ENCODE assay signal across 26 mouse cellular contexts in genomic region chr13:12084112-12084475, GRCm38 (mm10). TPM values are rescaled to one million over a fixed set of nuclear protein-coding genes. Genes with fewer than 3 reads are reported as not detected.
DNase-seq lines count a peak whose midpoint lies in the region; ATAC-seq and TF ChIP-seq lines count a peak whose summit lies in the region.
"Had no signal": no experiment of that assay in that cellular context is flagged by ENCODE, and none has a peak within 500 bp of the region (broad histone marks: within the 10 kb centered on the region; RNA-seq: fewer than 3 reads in every experiment).

No protein-coding gene starts in this region.

- no peaks in the 10 kb centered on the region for H3K9me3 ChIP-seq in heart, postnatal 0 days (replicated peaks; ENCODE audit: control insufficient read depth, low read length)
- H3K9me3 ChIP-seq in midbrain, embryonic 12.5 days: no peaks in the 10 kb centered on the region
- H3K9me3 ChIP-seq in midbrain, postnatal 0 days (ENCODE audit: low read length): no peaks in the 10 kb centered on the region
- no peaks in the 10 kb centered on the region for H3K9me3 ChIP-seq in midbrain, embryonic 16.5 days (replicated peaks; ENCODE audit: control insufficient read depth, low read length, poor library complexity, severe bottlenecking)
- no peaks in the 10 kb centered on the region for H3K9me3 ChIP-seq in midbrain, embryonic 10.5 days (replicated peaks)
- H3K9me3 ChIP-seq: embryonic facial prominence, embryonic 13.5 days; embryonic facial prominence, embryonic 15.5 days; forebrain, embryonic 10.5 days; forebrain, embryonic 12.5 days had no signal

- no peak for TF ChIP-seq CTCF in heart, postnatal 0 days (IDR thresholded peaks at IDR 0.05; ENCODE audit: low read depth)
- no peak for TF ChIP-seq CTCF in left cerebral cortex, adult 2 months (IDR thresholded peaks at IDR 0.05)
- TF ChIP-seq CTCF in midbrain, postnatal 0 days (IDR thresholded peaks at IDR 0.05): no peak

- 0 out of 2 replicates have a peak, but pooled peaks cover 2% of the 10 kb centered on the region for H3K36me3 ChIP-seq in heart, postnatal 0 days (replicated peaks; ENCODE audit: control insufficient read depth, insufficient read depth, low read length)
- no peaks in the 10 kb centered on the region for H3K36me3 ChIP-seq in midbrain, embryonic 12.5 days
- no peaks in the 10 kb centered on the region for H3K36me3 ChIP-seq in midbrain, postnatal 0 days (ENCODE audit: insufficient read depth, low read length)
- H3K36me3 ChIP-seq in midbrain, embryonic 16.5 days (ENCODE audit: control insufficient read depth, insufficient read depth, low read length): no peaks in the 10 kb centered on the region
- no peaks in the 10 kb centered on the region for H3K36me3 ChIP-seq in midbrain, embryonic 10.5 days
- H3K36me3 ChIP-seq: embryonic facial prominence, embryonic 13.5 days; embryonic facial prominence, embryonic 15.5 days; forebrain, embryonic 10.5 days; forebrain, embryonic 12.5 days had no signal

- no peak for ATAC-seq in heart, postnatal 0 days (ENCODE audit: insufficient read depth, low read depth)
- ATAC-seq in midbrain, embryonic 12.5 days (ENCODE audit: low FRiP score, low read depth): peak; percentile 48; the same call in 1 of the 2 replicates
- no peak for ATAC-seq in midbrain, postnatal 0 days (ENCODE audit: low FRiP score)
- ATAC-seq in midbrain, embryonic 16.5 days: 0 out of 2 replicates have a peak, but pooled peaks have one; percentile 43
- ATAC-seq: forebrain, embryonic 14.5 days had no signal

- H3K4me2 ChIP-seq in heart, postnatal 0 days (ENCODE audit: low read depth, low read length): peak overlapping the region; percentile 19; the same call in 1 of the 2 replicates
- H3K4me2 ChIP-seq in midbrain, embryonic 12.5 days (replicated peaks): no peak overlapping the region
- no peak overlapping the region for H3K4me2 ChIP-seq in midbrain, postnatal 0 days (ENCODE audit: low read depth, low read length, poor library complexity, severe bottlenecking)
- H3K4me2 ChIP-seq in midbrain, embryonic 16.5 days (ENCODE audit: low read length): no peak overlapping the region
- H3K4me2 ChIP-seq: embryonic facial prominence, embryonic 13.5 days; embryonic facial prominence, embryonic 15.5 days; forebrain, embryonic 12.5 days had no signal

- TF ChIP-seq EP300 in heart, postnatal 0 days (IDR thresholded peaks at IDR 0.05; ENCODE audit: low read depth): no peak

- DNase-seq in heart, postnatal 0 days (ENCODE audit: low spot score): no peak
- DNase-seq in heart, postnatal 10 days: no peak
- DNase-seq in left cerebral cortex, adult 2 months (ENCODE audit: extremely low spot score in 1 of 2, low spot score in 2 of 2): no peak
- DNase-seq in left cerebral cortex, adult 11 months (ENCODE audit: low spot score): no peak
- DNase-seq in midbrain, postnatal 0 days (ENCODE audit: low spot score): no peak
- DNase-seq in midbrain, embryonic 10.5 days (ENCODE audit: low spot score): no peak
- DNase-seq: adrenal gland, adult 2 months; adrenal gland, postnatal 10 days; adrenal gland, postnatal 25 days; cerebellum, adult 11 months; cerebellum, adult 18-20 months; cerebellum, adult 8-10 months; cerebellum, adult 9-11 months; cerebellum, postnatal 14 days; cerebellum, postnatal 36 days; embryo, embryonic 11 days had no signal

- 88% methylated on average over 2 of the region's 2 CpGs for WGBS in heart, postnatal 0 days
- 69% methylated on average over 2 of the region's 2 CpGs for WGBS in midbrain, embryonic 12.5 days
- WGBS in midbrain, postnatal 0 days: 86% methylated on average over 2 of the region's 2 CpGs
- WGBS in midbrain, embryonic 16.5 days: 75% methylated on average over 2 of the region's 2 CpGs
- 88% methylated on average over 2 of the region's 2 CpGs for WGBS in midbrain, embryonic 10.5 days

- no peak overlapping the region for H3K4me3 ChIP-seq in heart, postnatal 0 days (ENCODE audit: low read depth, low read length)
- no peak overlapping the region for H3K4me3 ChIP-seq in left cerebral cortex, adult 2 months
- no peak overlapping the region for H3K4me3 ChIP-seq in midbrain, embryonic 12.5 days
- H3K4me3 ChIP-seq in midbrain, postnatal 0 days (ENCODE audit: low read depth, low read length): no peak overlapping the region
- H3K4me3 ChIP-seq in midbrain, embryonic 16.5 days (ENCODE audit: low read depth, low read length): no peak overlapping the region
- no peak overlapping the region for H3K4me3 ChIP-seq in midbrain, embryonic 10.5 days
- H3K4me3 ChIP-seq: embryonic facial prominence, embryonic 13.5 days; embryonic facial prominence, embryonic 15.5 days; erythroblast, embryonic 14.5 days; forebrain, embryonic 10.5 days; forebrain, embryonic 12.5 days had no signal

- intact Hi-C loops in heart, postnatal 10 days (cut with DNase I): no loop called here
- intact Hi-C loops in left cerebral cortex, adult 2 months (cut with DNase I): no loop called here

- H3K27ac ChIP-seq in heart, postnatal 0 days (ENCODE audit: low read depth): 0 out of 2 replicates have a peak overlapping the region, but pooled peaks have one; percentile 5
- peak overlapping the region; percentile 28; the same call in 1 of the 2 replicates for H3K27ac ChIP-seq in left cerebral cortex, adult 2 months
- no peak overlapping the region for H3K27ac ChIP-seq in midbrain, embryonic 12.5 days (replicated peaks)
- H3K27ac ChIP-seq in midbrain, postnatal 0 days (ENCODE audit: low read depth, low read length): no peak overlapping the region
- no peak overlapping the region for H3K27ac ChIP-seq in midbrain, embryonic 16.5 days (ENCODE audit: low read length)
- no peak overlapping the region for H3K27ac ChIP-seq in midbrain, embryonic 10.5 days (replicated peaks)
- H3K27ac ChIP-seq: embryonic facial prominence, embryonic 13.5 days; embryonic facial prominence, embryonic 15.5 days; forebrain, embryonic 10.5 days; forebrain, embryonic 12.5 days had no signal

- H3K4me1 ChIP-seq in heart, postnatal 0 days (ENCODE audit: control insufficient read depth, insufficient read depth): peaks cover 52% of the 10 kb centered on the region
- 0 out of 2 replicates have a peak, but pooled peaks cover 5% of the 10 kb centered on the region for H3K4me1 ChIP-seq in midbrain, embryonic 12.5 days
- H3K4me1 ChIP-seq in midbrain, postnatal 0 days (ENCODE audit: insufficient read depth, low read length): no peaks in the 10 kb centered on the region
- no peaks in the 10 kb centered on the region for H3K4me1 ChIP-seq in midbrain, embryonic 16.5 days (ENCODE audit: control insufficient read depth, insufficient read depth, low read length)
- H3K4me1 ChIP-seq in midbrain, embryonic 10.5 days: peaks cover 10% of the 10 kb centered on the region; the same call in 1 of the 2 replicates
- H3K4me1 ChIP-seq: embryonic facial prominence, embryonic 13.5 days; embryonic facial prominence, embryonic 15.5 days had no signal

- no peaks in the 10 kb centered on the region for H3K27me3 ChIP-seq in heart, postnatal 0 days (ENCODE audit: control insufficient read depth, insufficient read depth, low read length)
- H3K27me3 ChIP-seq in midbrain, embryonic 12.5 days: peaks cover 8% of the 10 kb centered on the region; the same call in 1 of the 2 replicates
- no peaks in the 10 kb centered on the region for H3K27me3 ChIP-seq in midbrain, postnatal 0 days (ENCODE audit: insufficient read depth, low read length)
- no peaks in the 10 kb centered on the region for H3K27me3 ChIP-seq in midbrain, embryonic 16.5 days (ENCODE audit: control insufficient read depth, insufficient read depth, low read depth, low read length)
- no peaks in the 10 kb centered on the region for H3K27me3 ChIP-seq in midbrain, embryonic 10.5 days (ENCODE audit: low read depth, poor library complexity, severe bottlenecking)
- H3K27me3 ChIP-seq: embryonic facial prominence, embryonic 13.5 days; embryonic facial prominence, embryonic 15.5 days; forebrain, embryonic 12.5 days had no signal

- H3K9ac ChIP-seq in heart, postnatal 0 days (replicated peaks; ENCODE audit: low read depth, low read length): no peak overlapping the region
- H3K9ac ChIP-seq in midbrain, embryonic 12.5 days (replicated peaks): no peak overlapping the region
- H3K9ac ChIP-seq in midbrain, postnatal 0 days (replicated peaks; ENCODE audit: low read length, poor library complexity, severe bottlenecking): no peak overlapping the region
- no peak overlapping the region for H3K9ac ChIP-seq in midbrain, embryonic 16.5 days (ENCODE audit: low read depth, low read length)
- H3K9ac ChIP-seq: embryonic facial prominence, embryonic 13.5 days; embryonic facial prominence, embryonic 15.5 days; forebrain, embryonic 12.5 days had no signal

RNA-seq across cellular contexts. Expression of gene Ryr2, which starts 22.7 kb away (rescaled TPM):
- 317 and 396 TPM in 2 replicates for total RNA-seq in heart, postnatal 0 days (2014; rRNA removed; ENCODE audit: low replicate concordance)
- polyA plus RNA-seq in heart, postnatal 0 days (2015; fragmentation: Nextera tagmentation; extraction: Ambion mirVana): 48.2 and 61.4 TPM in 2 replicates
- 100 to 1,000 TPM; 767 to 773 TPM for total RNA-seq in heart, postnatal 10 days (2021)
- total RNA-seq in left cerebral cortex, adult 2 months (2021): 100 to 1,000 TPM; 200 to 212 TPM
- polyA plus RNA-seq in midbrain, embryonic 12.5 days (2016; fragmentation: Nextera tagmentation; extraction: Ambion mirVana): 0.70 and 0.94 TPM in 2 replicates
- 22.5 and 41.9 TPM in 2 replicates for total RNA-seq in midbrain, postnatal 0 days (2014; rRNA removed)
- 2.6 and 3.5 TPM in 2 replicates for polyA plus RNA-seq in midbrain, postnatal 0 days (2015; fragmentation: Nextera tagmentation; extraction: Ambion mirVana)
- 3.5 and 4.2 TPM in 2 replicates for polyA plus RNA-seq in midbrain, embryonic 16.5 days (2015; fragmentation: Nextera tagmentation; extraction: Ambion mirVana)
- polyA plus RNA-seq in midbrain, embryonic 10.5 days (2016; fragmentation: Nextera tagmentation; extraction: Ambion mirVana): 0.07 and 0.31 TPM in 2 replicates
- total RNA-seq: common myeloid progenitor, adult 5-6 weeks had no signal
- polyA plus RNA-seq: C2C12; erythroblast, embryonic 14.5 days had no signal

Comparison
In these comparisons a context has a peak if more than half of its experiments do, and no peak if none do; other contexts are left out.
1. ATAC-seq: peak in midbrain, embryonic 12.5 days (single experiment) and midbrain, embryonic 16.5 days (single experiment); none in heart, postnatal 0 days (single experiment) and midbrain, postnatal 0 days (single experiment).
2. H3K27ac ChIP-seq: peak in heart, postnatal 0 days (single experiment) and left cerebral cortex, adult 2 months (single experiment); none in midbrain, embryonic 12.5 days (single experiment), midbrain, postnatal 0 days (single experiment), midbrain, embryonic 16.5 days (single experiment) and midbrain, embryonic 10.5 days (single experiment).